Mouse (Mus musculus): Measurements from ENCODE around the gene Foxc1. TPM values are rescaled to one million over a fixed set of nuclear protein-coding genes. Genes with fewer than 3 reads are reported as not detected.

Gene Foxc1
- polyA plus RNA-seq, 2 experiments from 2014 or later: not detected

DNA sequence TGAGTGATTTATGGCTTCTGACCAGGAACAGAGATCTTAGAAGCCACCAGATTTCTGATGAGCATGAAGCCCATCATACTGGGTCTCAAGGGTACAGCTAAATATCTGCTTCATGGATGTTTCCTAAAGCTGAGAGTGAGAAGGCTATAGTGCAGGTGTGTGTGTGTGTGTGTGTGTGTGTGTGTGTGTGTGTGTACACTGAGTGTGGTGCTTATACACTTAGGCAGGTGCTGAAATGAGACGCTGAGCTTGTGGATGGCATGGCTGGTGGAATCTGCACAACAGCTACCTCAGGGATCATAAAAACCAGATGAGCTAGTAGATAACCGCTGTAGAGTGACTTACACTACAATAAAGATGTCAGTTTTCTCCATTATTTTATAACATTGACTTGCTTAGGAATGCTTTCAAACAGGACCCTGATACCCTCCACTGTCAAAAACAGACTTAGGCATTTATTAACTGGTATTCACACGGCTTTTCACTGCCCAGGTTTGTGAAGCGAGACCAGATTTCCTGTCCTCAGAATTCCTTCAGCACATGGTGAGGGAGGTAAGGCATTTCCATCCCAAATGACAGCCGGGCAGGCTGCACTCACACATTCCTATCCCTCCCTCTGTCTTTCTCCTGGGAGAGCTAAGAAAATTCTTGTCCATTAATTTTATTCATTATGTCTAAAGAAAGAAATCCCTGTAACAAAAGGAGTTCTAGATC, 43.0 kb downstream of the Foxc1 start:
- ATAC-seq: no peak

DNA sequence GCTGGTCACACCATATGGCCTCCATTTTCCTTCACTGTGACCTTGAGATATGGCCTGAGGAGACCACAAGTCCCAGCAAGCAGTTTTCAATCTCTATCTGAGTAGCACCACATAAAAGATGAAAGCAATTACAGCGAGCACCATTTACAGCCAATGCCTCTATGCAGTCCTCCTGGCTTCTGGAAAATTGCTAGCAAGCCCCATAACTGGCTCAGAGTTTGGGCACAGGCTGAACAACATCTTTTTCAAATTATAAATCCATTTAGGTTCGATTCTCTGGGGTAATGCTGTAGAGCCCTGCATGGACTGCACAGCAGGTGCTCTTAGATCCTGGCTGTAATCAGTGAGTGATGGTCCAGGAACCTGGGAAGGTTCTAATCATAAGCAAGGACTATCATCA, 47.1 kb downstream of the Foxc1 start:
- ATAC-seq: no peak

DNA sequence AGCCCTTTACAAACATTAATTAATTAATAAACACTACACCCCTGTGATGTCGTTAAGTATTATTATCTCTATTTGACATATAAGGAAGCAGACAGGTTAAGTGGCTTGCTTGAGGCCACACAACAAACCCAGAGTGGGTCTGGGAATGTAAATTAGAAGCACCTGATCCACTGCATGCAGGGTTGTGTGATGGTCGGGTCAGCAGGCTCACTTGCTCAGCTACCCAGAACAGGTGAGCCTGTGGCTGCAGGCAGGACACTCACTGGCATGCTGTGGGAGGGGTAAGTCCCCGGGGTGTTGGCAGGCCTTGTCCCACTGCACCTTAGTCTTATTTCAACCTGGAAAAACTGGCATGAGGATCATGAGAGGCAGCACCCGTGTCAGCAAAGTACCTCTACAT, 47.6 kb downstream of the Foxc1 start:
- ATAC-seq: no peak

DNA sequence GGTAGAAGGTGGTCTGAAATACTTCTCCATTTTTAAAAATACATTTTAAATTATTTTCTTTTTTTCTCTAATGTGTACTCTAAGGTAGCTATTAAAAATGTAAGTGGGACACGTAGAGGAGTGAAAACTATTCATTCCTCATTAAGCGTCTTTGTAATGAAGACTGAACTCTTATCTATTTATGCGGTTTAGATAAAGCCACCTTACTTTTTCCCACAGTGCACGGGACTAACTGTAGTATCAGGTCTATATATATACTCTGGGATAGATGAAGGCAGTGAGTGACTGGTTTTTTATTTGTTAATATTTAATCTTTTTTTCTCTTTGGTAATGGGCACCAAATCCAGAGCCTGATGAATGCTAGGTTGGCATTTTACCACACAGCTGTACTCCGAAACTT, 53.8 kb downstream of the Foxc1 start:
- ATAC-seq: no peak

Other genes with a start within 250 kb of the Foxc1 start
- gene A530084C06Rik, start 247.3 kb upstream of the Foxc1 start, polyA plus RNA-seq (2017; shearing (Covaris generic)): not detected
- not detected for gene Foxf2, start 180.8 kb upstream of the Foxc1 start, polyA plus RNA-seq (2017; shearing (Covaris generic))